Mouse (Mus musculus) skeletal muscle tissue, postnatal 0 days (tissue): ENCODE measurements around the gene Irak1bp1. TPM values are rescaled to one million over a fixed set of nuclear protein-coding genes. Genes with fewer than 3 reads are reported as not detected.

Experiments used
- polyA plus RNA-seq: library from polyadenylated mRNA; unstranded; fragments of >200 nt; fragmentation: Nextera tagmentation; extraction: Ambion mirVana; gene quantifications from 2 replicates; pipeline ENCODE4 v1.2.1, GENCODE M21; 2015

Gene Irak1bp1
- 8.0 and 10.0 TPM in 2 replicates for polyA plus RNA-seq

GRCm38 (mm10) chr9:82829007-82829689, at the start of gene Irak1bp1:
Gene Irak1bp1, plus strand, starts transcription at chr9:82829540.

Other genes with a start within 250 kb of the Irak1bp1 start
- gene Phip, start 146.0 kb downstream of the Irak1bp1 start, polyA plus RNA-seq: 31.4 and 40.7 TPM in 2 replicates